Mouse (Mus musculus): ENCODE results near the gene Olfr1377. TPM values are rescaled to one million over a fixed set of nuclear protein-coding genes. Genes with fewer than 3 reads are reported as not detected.

Olfr1377 gene
- not detected in 2 replicates for total RNA-seq (2012; rRNA removed)
- not detected in 2 replicates for total RNA-seq (2014; rRNA removed)
- not detected in 2 replicates for polyA plus RNA-seq (2012; ENCODE audit: insufficient read length, low read depth)

GRCm38 (mm10) chr11:50981667-50982066 is at the start of gene Olfr1377:
TSS of gene Olfr1377 (plus strand) at chr11:50981967.
- TF ChIP-seq CHD2 (IDR thresholded peaks at IDR 0.05; ENCODE audit: low read length) (no peak), RAD21 (IDR thresholded peaks at IDR 0.05; ENCODE audit: low read depth, low read length) (no peak), HCFC1 (IDR thresholded peaks at IDR 0.05; ENCODE audit: low read depth, low read length) (no peak), MEF2A (IDR thresholded peaks at IDR 0.05; ENCODE audit: borderline replicate concordance, low read depth, low read length) (no peak), ZMIZ1 (IDR thresholded peaks at IDR 0.05; ENCODE audit: low read depth, low read length) (no peak), RCOR1 (conservative IDR thresholded peaks at IDR 0.05; ENCODE audit: low read depth, low read length) (no peak), ELF1 (IDR thresholded peaks at IDR 0.05; ENCODE audit: low read depth, low read length) (no peak), USF2 (conservative IDR thresholded peaks at IDR 0.05; ENCODE audit: low read depth, low read length) (no peak), NELFE (IDR thresholded peaks at IDR 0.05; ENCODE audit: low read depth, low read length) (no peak), UBTF (IDR thresholded peaks at IDR 0.05; ENCODE audit: low read depth, low read length) (no peak), SIN3A (IDR thresholded peaks at IDR 0.05; ENCODE audit: low read length) (no peak), GABPA (IDR thresholded peaks at IDR 0.05; ENCODE audit: insufficient replicate concordance, low read depth, low read length) (no peak), USF1 (IDR thresholded peaks at IDR 0.05; ENCODE audit: low read depth, low read length) (no peak), ZNF384 (IDR thresholded peaks at IDR 0.05; ENCODE audit: low read depth, low read length) (no peak)
- H3K36me3 ChIP-seq (replicated peaks in 1 of 2; ENCODE audit: control insufficient read depth in 1 of 2, insufficient read depth in 1 of 2, low read length in 1 of 2), result no peaks in the 10 kb centered on the region
- H3K4me2 ChIP-seq (ENCODE audit: insufficient read depth, low read depth, poor library complexity, severe bottlenecking), result no peak within 1 kb of the TSS
- H3K9ac ChIP-seq (ENCODE audit: insufficient read depth, low read depth), result no peak within 1 kb of the TSS
- no peak within 1 kb of the TSS for H3K27ac ChIP-seq (ENCODE audit: insufficient read depth, low read depth)
- in situ Hi-C loops (cut with MboI; ENCODE audit: low pct_ligation_motif_present, low pct_unique_long_range_greater_than_20kb, low sequenced_read_pairs), result no loop called here
- H3K4me3 ChIP-seq (replicated peaks in 1 of 3; ENCODE audit: low read depth in 2 of 3, low read length in 2 of 3, poor library complexity in 1 of 3), result no peak within 1 kb of the TSS
- dilution Hi-C loops (cut with MboI; ENCODE audit: extremely low pct_ligation_motif_present, extremely low pct_unique_long_range_greater_than_20kb, low sequenced_read_pairs), result no loop called here
- peaks cover 17% of the 10 kb centered on the region for H3K9me3 ChIP-seq (replicated peaks; ENCODE audit: low read length)
- no peaks in the 10 kb centered on the region for H3K79me2 ChIP-seq (replicated peaks; ENCODE audit: control insufficient read depth, extremely low read depth, insufficient read depth, poor library complexity, severe bottlenecking)
- DNase-seq (ENCODE audit: extremely low read depth), result no peak
- peaks cover 56% of the 10 kb centered on the region for H3K27me3 ChIP-seq (replicated peaks)
- H3K4me1 ChIP-seq (ENCODE audit: control insufficient read depth in 1 of 2, insufficient read depth in 2 of 2), result no peaks in the 10 kb centered on the region

- no peak overlapping the region for H3K4me3 ChIP-seq (replicated peaks in 1 of 3; ENCODE audit: low read depth in 2 of 3, low read length in 2 of 3, poor library complexity in 1 of 3)
- peaks cover 79% of the 10 kb centered on the region for H3K27me3 ChIP-seq (replicated peaks)
- no peaks in the 10 kb centered on the region for H3K4me1 ChIP-seq (ENCODE audit: control insufficient read depth in 1 of 2, insufficient read depth in 2 of 2)
- no peak for TF ChIP-seq EP300 (IDR thresholded peaks at IDR 0.05; ENCODE audit: low read length)
- no peak for TF ChIP-seq USF1 (IDR thresholded peaks at IDR 0.05; ENCODE audit: low read depth, low read length)
- TF ChIP-seq TCF12 (IDR thresholded peaks at IDR 0.05; ENCODE audit: low read depth, low read length), result no peak
- TF ChIP-seq UBTF (IDR thresholded peaks at IDR 0.05; ENCODE audit: low read depth, low read length), result no peak
- TF ChIP-seq ETS1 (conservative IDR thresholded peaks at IDR 0.05; ENCODE audit: low read depth, low read length), result no peak
- no peak for TF ChIP-seq CTCF (conservative IDR thresholded peaks at IDR 0.05 in 1 of 2, IDR thresholded peaks at IDR 0.05 in 1 of 2; ENCODE audit: low read depth in 2 of 2, low read length in 2 of 2)
- TF ChIP-seq MAFK (IDR thresholded peaks at IDR 0.05; ENCODE audit: insufficient replicate concordance, low read length), result no peak
- no peak for TF ChIP-seq JUN (IDR thresholded peaks at IDR 0.05; ENCODE audit: insufficient read depth, low read depth, low read length)
- no peak for TF ChIP-seq ZKSCAN1 (IDR thresholded peaks at IDR 0.05; ENCODE audit: borderline replicate concordance, low read depth, low read length)
- TF ChIP-seq E2F4 (IDR thresholded peaks at IDR 0.05; ENCODE audit: insufficient replicate concordance, low read depth, low read length), result no peak
- no peak for TF ChIP-seq HCFC1 (IDR thresholded peaks at IDR 0.05; ENCODE audit: low read depth, low read length)
- no peaks in the 10 kb centered on the region for H3K79me2 ChIP-seq (replicated peaks; ENCODE audit: control insufficient read depth, extremely low read depth, insufficient read depth, poor library complexity, severe bottlenecking)
- in situ Hi-C loops (cut with MboI; ENCODE audit: low pct_ligation_motif_present, low pct_unique_long_range_greater_than_20kb, low sequenced_read_pairs) (loop anchor here (25.0 kb wide), 1 partner anchor 605 kb away; no protein-coding TSS in a partner anchor), dilution Hi-C loops (cut with MboI; ENCODE audit: extremely low pct_ligation_motif_present, extremely low pct_unique_long_range_greater_than_20kb, low sequenced_read_pairs) (no loop called here)
- H3K9ac ChIP-seq (ENCODE audit: insufficient read depth, low read depth), result no peak overlapping the region
- no peak overlapping the region for H3K4me2 ChIP-seq (ENCODE audit: insufficient read depth, low read depth, poor library complexity, severe bottlenecking)
- H3K9me3 ChIP-seq (replicated peaks; ENCODE audit: low read length), result peaks cover 5% of the 10 kb centered on the region
- H3K36me3 ChIP-seq (replicated peaks in 1 of 2; ENCODE audit: control insufficient read depth in 1 of 2, insufficient read depth in 1 of 2, low read length in 1 of 2), result no peaks in the 10 kb centered on the region
- no peak for DNase-seq (ENCODE audit: extremely low read depth)
- H3K27ac ChIP-seq (ENCODE audit: insufficient read depth, low read depth), result no peak overlapping the region
Observed at GRCm38 (mm10) chr11:50932040-50932439, 49.7 kb upstream of the Olfr1377 start.

All from CH12.LX (cell line).